Mouse (Mus musculus) ES-Bruce4 (cell line): Measurements from ENCODE around the gene Fam83d.

Source experiments
- CTCF ChIP-seq: IDR thresholded peaks from one replicate; pipeline ENCODE4 v1.8.1; 2011; ENCODE audit warnings: low read depth, low read length
- EP300 ChIP-seq: IDR thresholded peaks from 2 replicates; pipeline ENCODE4 v1.6.1; 2011; ENCODE audit warnings: low read depth, low read length; ENCODE audit not compliant: insufficient read depth
- POLR2A ChIP-seq: IDR thresholded peaks from one replicate; pipeline ENCODE4 v1.8.1; 2011; ENCODE audit warnings: low read length; ENCODE audit not compliant: insufficient read depth

DNA sequence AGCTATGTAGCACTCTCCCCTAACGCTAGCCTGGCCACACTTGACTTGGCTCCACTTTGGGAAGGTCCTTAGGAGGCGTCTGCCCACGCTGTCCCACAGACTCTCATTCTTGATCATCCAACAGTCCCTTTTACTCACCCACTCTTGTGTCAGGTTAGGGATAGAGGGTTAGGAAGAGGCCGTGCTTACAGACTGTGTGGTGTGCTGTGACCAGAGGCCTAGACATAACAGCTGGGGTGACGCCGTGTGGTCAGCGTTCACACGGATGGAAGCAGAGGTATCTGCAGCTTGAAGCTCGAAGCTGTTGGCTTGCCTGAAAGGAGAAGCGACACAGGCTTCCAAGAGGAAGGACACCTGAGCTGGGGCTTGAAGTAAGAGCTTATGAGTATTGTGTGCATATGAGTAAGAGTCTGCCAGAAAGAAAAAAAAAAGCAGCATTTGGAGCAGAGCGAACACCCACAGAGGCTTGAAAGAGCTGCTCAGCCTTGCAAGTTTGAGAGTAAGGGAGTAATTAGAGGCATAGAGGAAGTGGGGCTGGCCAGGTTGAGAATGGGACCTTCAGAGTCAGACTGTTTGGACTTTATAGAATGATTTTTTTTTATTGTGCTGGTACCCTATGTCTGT is 24.3 kb upstream of the Fam83d start:
- TF ChIP-seq CTCF (no peak), EP300 (no peak), POLR2A (no peak)
